Mouse (Mus musculus) stomach, embryonic 15.5 days (tissue): ENCODE measurements around the gene Npas3. TPM values are rescaled to one million over a fixed set of nuclear protein-coding genes. Genes with fewer than 3 reads are reported as not detected.

Source experiments
- ATAC-seq: fragments of 200-750 bp; cut with Nextera tagmentation; 2 replicates; pipeline ENCODE4 v1.8.0; 2017; ENCODE audit warnings: low read depth, moderate number of reproducible peaks, moderate TSS enrichment; ENCODE audit not compliant: insufficient read depth, low FRiP score
- H3K27ac ChIP-seq: fragments of 300-500 bp; sonication (generic); 2 replicates; pipeline ENCODE4 v1.5.1; 2015; ENCODE audit warnings: mild to moderate bottlenecking, inconsistent platforms
- H3K27me3 ChIP-seq: fragments of 300-500 bp; sonication (generic); replicated peaks from 2 replicates; pipeline ENCODE4 v1.6.1; 2015; ENCODE audit warnings: inconsistent platforms
- H3K36me3 ChIP-seq: fragments of 300-500 bp; sonication (generic); 2 replicates; pipeline ENCODE4 v1.6.1; 2015; ENCODE audit warnings: inconsistent platforms
- H3K4me1 ChIP-seq: fragments of 300-500 bp; sonication (generic); 2 replicates; pipeline ENCODE4 v1.6.1; 2015; ENCODE audit warnings: inconsistent platforms
- H3K4me2 ChIP-seq: fragments of 300-500 bp; sonication (generic); 2 replicates; pipeline ENCODE4 v1.6.1; 2015; ENCODE audit warnings: mild to moderate bottlenecking, inconsistent platforms
- H3K4me3 ChIP-seq: fragments of 300-500 bp; sonication (generic); replicated peaks from 2 replicates; pipeline ENCODE4 v1.5.1; 2015; ENCODE audit warnings: inconsistent platforms
- H3K9ac ChIP-seq: fragments of 300-500 bp; sonication (generic); 2 replicates; pipeline ENCODE4 v1.6.1; 2015; ENCODE audit warnings: inconsistent platforms
- H3K9me3 ChIP-seq: fragments of 300-500 bp; sonication (generic); 2 replicates; pipeline ENCODE4 v1.6.1; 2016; ENCODE audit warnings: inconsistent platforms
- WGBS: fragments of 180-500 bp; shearing (Covaris S2); methylation state at CpG from one replicate; pipeline ENCODE4 v1.1.7; 2015; 5-methylcytosine and 5-hydroxymethylcytosine counted together
- polyA plus RNA-seq: library from polyadenylated mRNA; unstranded; fragments of >200 nt; fragmentation: Nextera tagmentation; extraction: Ambion mirVana; gene quantifications from 2 replicates; pipeline ENCODE4 v1.2.1, GENCODE M21; 2015

The Npas3 gene
- polyA plus RNA-seq, 1 experiment from 2014 or later = 3.0 TPM

DNA sequence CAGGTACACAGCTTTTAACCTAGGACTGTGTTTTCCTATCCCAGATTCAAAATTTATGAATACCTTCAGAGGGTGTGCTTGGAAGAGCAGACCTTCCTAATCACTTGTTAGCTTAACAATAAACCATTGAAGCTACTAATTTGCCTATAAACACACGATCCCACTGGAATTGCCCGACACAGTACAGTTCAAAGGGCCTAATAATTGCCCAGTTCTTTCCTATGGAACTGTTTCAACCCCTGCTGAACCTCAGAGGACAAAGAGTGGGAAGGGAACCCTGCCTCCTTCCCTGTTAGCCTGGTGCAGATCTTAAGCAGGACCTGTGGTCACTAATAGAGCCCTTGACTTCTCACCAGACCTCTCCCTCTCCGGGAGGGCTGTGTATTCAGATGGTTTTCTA, 429.7 kb downstream of the Npas3 start:
- ATAC-seq = no peak
- H3K9me3 ChIP-seq = no peaks in the 10 kb centered on the region
- WGBS = 77% methylated on average over 3 of the region's 3 CpGs
- H3K27ac ChIP-seq = no peak overlapping the region
- H3K4me3 ChIP-seq = no peak overlapping the region
- no peak overlapping the region for H3K9ac ChIP-seq
- H3K4me2 ChIP-seq = no peak overlapping the region
- H3K27me3 ChIP-seq = no peaks in the 10 kb centered on the region
- no peaks in the 10 kb centered on the region for H3K36me3 ChIP-seq
- H3K4me1 ChIP-seq = no peaks in the 10 kb centered on the region

DNA sequence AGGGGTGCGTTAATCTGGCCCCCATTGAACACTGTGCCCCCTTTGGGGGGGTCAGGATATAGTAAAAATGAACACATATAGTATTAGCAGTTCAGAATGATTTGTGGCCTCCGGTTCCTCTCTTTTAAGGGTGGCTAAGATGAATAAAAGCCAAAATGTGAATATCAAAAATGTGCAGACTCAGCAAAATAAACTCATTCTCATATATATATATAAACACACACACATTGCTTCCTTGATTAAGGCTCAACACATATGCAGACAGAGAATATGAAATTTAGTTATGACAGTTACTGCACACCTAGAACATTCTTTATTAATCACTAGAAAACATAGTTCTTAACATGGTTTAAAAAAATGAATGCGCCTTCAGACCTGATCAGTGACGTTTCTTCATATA, 430.7 kb downstream of the Npas3 start:
- Histone ChIP-seq H3K4me1 (no peaks in the 10 kb centered on the region), H3K36me3 (no peaks in the 10 kb centered on the region), H3K27ac (no peak overlapping the region), H3K4me3 (no peak overlapping the region), H3K4me2 (no peak overlapping the region), H3K9me3 (no peaks in the 10 kb centered on the region), H3K27me3 (no peaks in the 10 kb centered on the region), H3K9ac (no peak overlapping the region)
- 94% methylated on average over 4 of the region's 4 CpGs for WGBS
- no peak for ATAC-seq

DNA sequence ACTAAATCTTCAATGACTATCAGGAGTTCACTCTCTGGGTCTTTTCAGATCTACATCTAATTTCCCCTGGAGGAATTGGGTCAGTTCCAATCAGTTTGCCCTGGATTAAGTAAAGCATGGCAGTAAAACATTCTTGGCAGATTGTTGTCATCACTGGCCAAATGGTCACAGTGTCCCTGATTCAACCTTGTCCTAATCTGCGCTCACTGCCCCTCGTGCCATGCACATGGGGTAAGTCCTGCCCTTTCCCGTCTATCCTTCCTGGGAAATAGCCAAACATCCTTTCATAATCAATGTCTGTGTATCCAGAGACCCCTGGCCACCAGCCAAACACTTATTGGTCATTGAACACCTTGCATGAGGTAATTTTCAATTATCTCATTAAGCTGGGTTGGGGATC, 432.0 kb downstream of the Npas3 start:
- H3K9me3 ChIP-seq = no peaks in the 10 kb centered on the region
- WGBS = 76% methylated on average over 3 of the region's 3 CpGs
- H3K36me3 ChIP-seq = no peaks in the 10 kb centered on the region
- no peak for ATAC-seq
- no peak overlapping the region for H3K27ac ChIP-seq
- H3K27me3 ChIP-seq = no peaks in the 10 kb centered on the region
- no peak overlapping the region for H3K9ac ChIP-seq
- H3K4me1 ChIP-seq = no peaks in the 10 kb centered on the region
- no peak overlapping the region for H3K4me3 ChIP-seq
- no peak overlapping the region for H3K4me2 ChIP-seq

DNA sequence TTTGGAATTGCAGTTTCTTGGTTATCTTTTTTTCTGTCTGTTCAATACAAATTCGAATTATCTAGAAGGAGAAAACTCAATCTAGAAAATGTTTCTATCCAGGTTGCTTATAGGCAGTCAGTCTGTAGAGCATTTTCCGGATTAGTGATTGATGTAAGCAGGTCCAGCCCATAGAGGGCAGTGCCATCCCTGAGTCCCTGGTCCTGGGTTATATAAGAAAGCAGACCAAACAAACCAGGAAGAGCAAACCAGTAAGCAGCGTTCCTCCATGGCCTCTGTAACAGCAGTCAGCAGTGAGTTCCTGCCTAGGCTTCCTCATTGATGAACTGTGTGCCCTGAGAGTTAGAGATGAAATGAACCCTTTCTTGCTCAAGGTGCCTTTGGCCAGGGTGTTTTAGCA, 433.6 kb downstream of the Npas3 start:
- 49% methylated on average over 3 of the region's 3 CpGs for WGBS
- Histone ChIP-seq H3K4me2 (no peak overlapping the region), H3K4me1 (no peaks in the 10 kb centered on the region), H3K27me3 (no peaks in the 10 kb centered on the region), H3K9ac (no peak overlapping the region), H3K9me3 (no peaks in the 10 kb centered on the region), H3K36me3 (no peaks in the 10 kb centered on the region), H3K4me3 (no peak overlapping the region), H3K27ac (no peak overlapping the region)
- ATAC-seq = no peak

DNA sequence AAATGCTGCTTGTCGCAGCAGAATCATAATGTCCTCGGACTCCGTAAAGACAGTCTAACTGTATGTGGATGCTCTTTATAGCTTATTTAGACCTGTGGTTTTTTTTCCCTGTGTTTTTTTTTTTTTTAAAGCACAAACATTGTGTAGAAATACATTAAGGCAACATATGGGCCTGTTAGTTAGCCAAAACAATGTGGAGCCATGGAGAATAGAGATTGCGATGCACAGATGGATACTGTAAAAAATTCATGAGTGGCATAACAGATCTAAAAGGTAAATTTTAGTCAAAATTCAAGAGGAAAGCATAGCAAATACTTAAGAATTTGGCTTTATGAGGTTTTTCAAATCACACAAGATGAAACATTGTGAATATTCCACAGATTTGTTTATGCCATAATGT, 444.0 kb downstream of the Npas3 start:
- Histone ChIP-seq H3K4me1 (no peaks in the 10 kb centered on the region), H3K27ac (no peak overlapping the region), H3K4me3 (no peak overlapping the region), H3K36me3 (no peaks in the 10 kb centered on the region), H3K27me3 (no peaks in the 10 kb centered on the region), H3K4me2 (no peak overlapping the region), H3K9me3 (no peaks in the 10 kb centered on the region), H3K9ac (no peak overlapping the region)
- ATAC-seq = no peak
- 83% methylated on average over 4 of the region's 4 CpGs for WGBS

DNA sequence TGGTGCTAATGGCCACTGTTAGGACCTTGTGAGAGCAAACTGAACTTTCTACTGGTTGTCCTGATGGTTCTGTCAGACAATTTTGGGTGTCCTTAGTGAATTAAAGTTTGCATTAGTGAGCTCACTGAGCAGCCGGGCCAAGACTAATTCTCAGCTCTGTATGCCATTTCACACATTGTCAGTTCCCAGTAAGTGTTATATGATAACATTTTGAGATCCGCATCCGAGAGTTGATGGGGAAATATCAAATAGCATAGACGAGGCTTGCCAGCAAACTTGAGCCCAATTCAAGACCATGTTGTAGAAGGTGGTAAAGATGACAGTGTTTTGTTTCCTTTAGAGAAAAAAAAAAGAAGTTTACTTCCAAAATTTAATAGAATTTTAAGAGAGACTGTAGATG, 445.9 kb downstream of the Npas3 start:
- no peak for ATAC-seq
- WGBS = 83% methylated on average over 4 of the region's 4 CpGs
- no peak overlapping the region for H3K27ac ChIP-seq
- H3K4me3 ChIP-seq = no peak overlapping the region
- no peak overlapping the region for H3K4me2 ChIP-seq
- no peaks in the 10 kb centered on the region for H3K4me1 ChIP-seq
- no peak overlapping the region for H3K9ac ChIP-seq
- no peaks in the 10 kb centered on the region for H3K27me3 ChIP-seq
- H3K36me3 ChIP-seq = no peaks in the 10 kb centered on the region
- no peaks in the 10 kb centered on the region for H3K9me3 ChIP-seq

DNA sequence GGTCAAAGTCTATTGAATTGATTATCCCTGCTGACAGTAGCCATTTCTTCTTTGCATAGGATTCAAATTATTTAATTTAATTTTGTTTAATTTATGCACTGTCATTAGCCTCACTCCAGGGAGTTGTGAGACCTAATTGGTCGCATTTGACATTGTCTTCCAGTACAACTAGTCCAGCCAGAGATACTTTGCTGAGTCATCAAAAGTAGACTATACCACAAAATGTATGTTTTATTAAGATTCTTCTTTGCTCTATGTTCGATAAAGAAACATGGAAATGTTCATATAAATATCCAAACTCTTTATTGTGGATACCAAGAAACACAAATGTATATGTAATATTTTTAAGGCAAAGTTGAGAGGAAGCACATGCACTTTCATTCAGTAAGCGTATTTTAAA, 446.8 kb downstream of the Npas3 start:
- ATAC-seq = no peak
- H3K4me3 ChIP-seq = no peak overlapping the region
- H3K4me2 ChIP-seq = no peak overlapping the region
- no peaks in the 10 kb centered on the region for H3K36me3 ChIP-seq
- no peak overlapping the region for H3K27ac ChIP-seq
- no peaks in the 10 kb centered on the region for H3K9me3 ChIP-seq
- H3K9ac ChIP-seq = no peak overlapping the region
- no peaks in the 10 kb centered on the region for H3K27me3 ChIP-seq
- WGBS = 89% methylated on average over 3 of the region's 3 CpGs
- H3K4me1 ChIP-seq = no peaks in the 10 kb centered on the region

DNA sequence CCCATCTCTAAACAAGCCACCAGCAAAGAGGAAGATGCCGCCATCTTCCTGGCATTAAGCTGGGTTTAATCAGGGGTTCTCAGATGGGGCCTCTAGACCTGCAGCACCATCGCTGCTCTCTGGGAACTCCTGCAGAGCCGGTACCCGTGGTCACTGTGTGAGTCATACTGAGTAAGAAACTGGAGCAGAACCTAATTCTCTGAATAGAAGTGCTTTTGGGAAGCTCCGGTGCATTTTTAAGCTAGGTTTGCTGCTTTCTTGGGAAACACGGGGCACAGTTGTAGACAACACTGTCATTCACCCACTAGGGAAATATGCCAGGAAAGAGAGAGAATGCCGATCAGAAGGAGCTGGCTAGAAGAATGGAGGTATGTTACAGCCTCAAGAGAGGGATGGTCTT, 449.2 kb downstream of the Npas3 start:
- Histone ChIP-seq H3K4me1 (no peaks in the 10 kb centered on the region), H3K9ac (no peak overlapping the region), H3K4me3 (no peak overlapping the region), H3K27me3 (no peaks in the 10 kb centered on the region), H3K4me2 (no peak overlapping the region), H3K36me3 (no peaks in the 10 kb centered on the region), H3K27ac (no peak overlapping the region), H3K9me3 (no peaks in the 10 kb centered on the region)
- no peak for ATAC-seq
- WGBS = 83% methylated on average over 7 of the region's 7 CpGs

DNA sequence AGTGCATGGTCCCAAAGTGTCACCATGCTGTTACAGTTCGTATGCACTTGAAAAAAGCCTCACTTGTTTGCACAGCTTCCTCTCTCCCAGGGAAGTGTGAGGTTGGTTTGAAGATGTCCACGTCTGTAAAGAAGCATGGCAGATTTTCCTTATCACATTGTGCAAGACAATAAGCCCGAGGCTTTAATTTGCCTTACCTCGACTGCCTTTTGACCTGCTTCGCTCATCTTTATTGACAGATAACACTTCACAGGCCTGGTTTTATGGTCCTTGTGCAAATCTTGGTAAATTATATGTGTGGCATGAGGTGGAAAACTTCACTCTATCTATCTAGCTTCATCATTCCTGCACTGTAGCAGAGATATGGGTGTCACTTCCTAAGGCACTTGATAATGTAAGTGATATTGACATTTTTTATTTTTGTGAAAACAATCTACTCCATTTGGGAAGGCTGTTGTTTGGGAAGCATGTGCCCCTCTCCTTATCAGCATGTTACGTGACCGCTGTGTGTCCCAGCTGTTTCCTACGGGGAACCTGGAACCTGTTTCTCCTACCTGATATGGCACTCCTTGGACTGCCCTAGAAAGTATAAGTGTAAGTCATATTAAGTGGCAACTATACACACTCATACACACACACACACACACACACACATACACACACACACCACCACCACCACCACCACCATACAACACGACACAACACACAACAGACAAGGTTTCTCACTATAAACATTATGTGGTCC, 450.2 kb downstream of the Npas3 start:
- H3K9ac ChIP-seq = no peak overlapping the region
- no peak overlapping the region for H3K4me3 ChIP-seq
- no peaks in the 10 kb centered on the region for H3K9me3 ChIP-seq
- no peak overlapping the region for H3K27ac ChIP-seq
- no peak overlapping the region for H3K4me2 ChIP-seq
- H3K36me3 ChIP-seq = no peaks in the 10 kb centered on the region
- H3K4me1 ChIP-seq = no peaks in the 10 kb centered on the region
- ATAC-seq = no peak
- WGBS = 70% methylated on average over 9 of the region's 9 CpGs
- H3K27me3 ChIP-seq = no peaks in the 10 kb centered on the region

DNA sequence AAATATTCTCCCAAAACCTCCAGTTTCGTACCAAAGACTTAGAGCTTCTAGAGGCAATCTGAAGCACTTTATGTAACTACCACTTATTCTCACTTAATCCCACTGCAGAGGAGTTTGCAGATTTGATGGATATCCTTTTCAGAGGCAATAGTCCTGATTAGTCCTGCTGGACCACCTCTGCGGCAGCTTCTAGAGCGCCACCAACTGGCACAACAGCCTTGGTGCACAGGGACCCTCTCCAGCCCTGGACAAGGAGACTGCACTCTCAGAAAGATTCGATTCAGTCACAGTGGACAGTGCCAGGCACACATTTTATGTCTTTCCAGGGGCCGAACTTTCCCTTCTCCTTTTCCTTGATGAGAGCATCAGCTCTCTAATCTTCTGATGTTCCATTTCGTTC, 471.4 kb downstream of the Npas3 start:
- H3K36me3 ChIP-seq = no peaks in the 10 kb centered on the region
- no peak for ATAC-seq
- no peaks in the 10 kb centered on the region for H3K4me1 ChIP-seq
- no peak overlapping the region for H3K9ac ChIP-seq
- no peak overlapping the region for H3K4me2 ChIP-seq
- no peak overlapping the region for H3K27ac ChIP-seq
- WGBS = 64% methylated on average over 6 of the region's 6 CpGs
- no peaks in the 10 kb centered on the region for H3K9me3 ChIP-seq
- no peaks in the 10 kb centered on the region for H3K27me3 ChIP-seq
- H3K4me3 ChIP-seq = no peak overlapping the region

DNA sequence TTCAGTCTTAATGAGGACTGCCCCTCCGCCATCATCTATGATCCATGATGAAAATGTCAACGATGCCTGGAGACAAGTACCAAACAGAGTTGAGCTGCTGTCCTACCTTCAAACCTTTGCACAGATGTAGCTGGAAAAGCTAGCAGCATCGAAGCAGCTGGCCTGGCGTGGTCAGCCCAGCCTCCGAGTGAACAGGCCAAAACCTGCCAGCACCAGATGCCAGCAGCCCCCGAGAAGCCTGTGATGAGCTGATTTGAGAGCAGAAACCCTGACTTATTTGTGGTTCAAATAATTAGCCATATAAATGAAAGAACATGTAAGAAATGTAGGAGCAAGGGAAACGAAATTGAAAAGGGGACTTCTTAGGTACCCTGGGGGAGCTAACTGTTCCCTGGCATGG, 473.7 kb downstream of the Npas3 start:
- H3K4me2 ChIP-seq = no peak overlapping the region
- ATAC-seq = no peak
- 87% methylated on average over 7 of the region's 7 CpGs for WGBS

DNA sequence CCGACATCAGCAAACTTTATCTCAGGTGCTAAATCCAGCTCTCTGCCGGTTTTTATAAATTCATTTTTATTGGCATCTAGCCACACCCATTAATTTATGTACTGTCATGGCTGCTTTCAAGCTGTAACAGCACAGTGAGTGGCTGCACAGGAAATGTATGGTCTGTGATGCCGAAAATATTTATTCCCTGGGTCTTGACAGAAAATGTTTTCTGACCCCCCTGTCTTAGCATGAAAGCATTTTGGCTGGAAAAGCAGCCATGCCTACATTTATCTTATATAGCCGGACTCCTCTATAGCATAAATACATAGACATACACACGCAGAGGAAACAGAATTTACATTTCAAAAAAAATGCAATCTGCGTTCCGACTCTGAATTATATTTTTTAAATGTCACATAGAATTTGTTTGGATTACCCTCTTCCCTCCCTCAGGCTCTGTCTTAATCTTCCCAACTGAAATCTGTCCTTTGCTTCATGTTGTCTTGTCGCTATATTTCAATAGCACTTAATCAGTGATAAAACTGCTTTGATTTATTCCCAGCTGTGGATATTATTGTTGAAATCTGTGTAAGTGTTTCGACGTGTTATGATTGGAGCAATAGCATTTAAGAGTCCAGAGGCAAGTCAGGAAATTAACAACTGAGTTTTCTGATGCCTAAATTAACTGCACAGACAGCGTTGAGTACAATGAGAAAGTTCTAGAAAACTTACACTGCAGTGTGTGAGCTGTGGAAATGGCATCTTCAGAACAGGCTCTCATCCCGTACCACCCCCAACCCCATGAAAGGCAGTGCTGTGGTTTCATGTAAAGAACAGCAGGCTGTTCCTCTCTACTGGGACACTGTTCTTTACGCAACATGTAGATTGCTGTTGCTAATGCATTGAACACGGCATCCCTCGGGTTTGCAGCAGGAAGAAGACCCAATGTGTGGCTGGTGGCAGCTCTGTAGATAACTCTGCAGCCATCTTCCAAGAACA, 474.5 kb downstream of the Npas3 start:
- no peak for ATAC-seq
- H3K9me3 ChIP-seq = no peaks in the 10 kb centered on the region
- H3K36me3 ChIP-seq = no peaks in the 10 kb centered on the region
- WGBS = 64% methylated on average over 15 of the region's 15 CpGs
- no peaks in the 10 kb centered on the region for H3K4me1 ChIP-seq
- no peak overlapping the region for H3K27ac ChIP-seq
- no peak overlapping the region for H3K9ac ChIP-seq
- H3K27me3 ChIP-seq = no peaks in the 10 kb centered on the region
- no peak overlapping the region for H3K4me2 ChIP-seq
- no peak overlapping the region for H3K4me3 ChIP-seq

More for the DNA sequence above, 473.7 kb downstream of the Npas3 start:
- Histone ChIP-seq H3K27me3 (no peaks in the 10 kb centered on the region), H3K4me1 (no peaks in the 10 kb centered on the region), H3K4me3 (no peak overlapping the region), H3K9me3 (no peaks in the 10 kb centered on the region), H3K27ac (no peak overlapping the region), H3K36me3 (no peaks in the 10 kb centered on the region), H3K9ac (no peak overlapping the region)
